Mouse (Mus musculus) retina, embryonic 14.5 days (tissue): ENCODE measurements around the gene Hspb11.

Experiments
- DNase-seq: peaks from one replicate; pipeline ENCODE4 v3.0.0-alpha.2; 2015; ENCODE audit warnings: low spot score

Hspb11 gene

DNA sequence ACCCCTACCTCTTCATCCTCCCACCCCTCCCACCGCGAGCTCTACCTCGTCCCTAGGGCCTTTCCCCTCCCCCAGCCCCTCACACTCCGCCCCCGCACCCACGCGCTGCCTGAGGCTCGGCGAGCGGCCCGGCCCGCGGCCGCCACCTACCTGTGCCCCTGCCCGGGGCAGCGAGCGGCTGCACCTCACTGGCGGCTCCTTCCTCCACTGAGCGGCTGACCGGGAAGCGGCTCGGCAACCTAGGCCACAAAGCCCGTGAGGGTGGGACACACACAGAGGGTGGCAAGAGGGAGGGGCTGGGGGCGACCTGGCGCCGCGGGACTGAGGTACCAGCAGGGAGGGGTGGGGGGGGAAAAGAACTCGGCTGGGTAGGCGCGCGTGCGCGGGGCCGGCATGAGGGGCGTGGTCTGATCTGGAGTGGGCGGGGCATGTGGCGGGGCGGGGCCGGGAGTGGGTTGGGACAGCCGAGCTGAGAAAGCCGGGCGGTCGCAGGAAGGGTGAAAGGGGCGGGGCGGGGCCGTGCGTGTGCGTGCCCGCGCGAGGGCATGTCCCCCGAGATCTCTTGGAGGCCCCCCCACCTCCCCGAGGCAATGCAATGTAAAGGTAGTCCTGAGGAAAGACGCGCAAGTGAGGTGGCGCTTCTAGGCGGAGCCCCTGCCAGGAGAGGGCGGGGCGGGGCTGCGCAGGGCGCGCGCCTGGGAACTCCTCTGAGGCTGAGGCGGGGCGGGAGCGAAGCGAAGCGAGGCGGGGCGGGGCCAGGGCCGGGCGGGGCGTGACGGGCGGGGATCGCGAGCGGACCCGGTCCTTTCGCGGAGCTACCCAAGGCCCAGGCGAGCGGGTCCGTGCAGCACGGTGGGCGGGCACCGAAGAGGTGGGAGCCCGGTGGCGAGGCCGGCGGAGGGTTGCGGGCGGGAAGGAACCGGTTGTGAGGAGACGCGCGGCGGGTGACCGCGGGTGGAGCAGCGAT is at the start of gene Hspb11, which contains the start of gene Lrrc42:
Gene Hspb11, plus strand, starts transcription at position 469 of the 967 bp plus-strand sequence.
Gene Lrrc42, minus strand, starts transcription at position 408 of the 967 bp plus-strand sequence.
- peak; percentile 96 for DNase-seq

- no peak for DNase-seq
Measured at GRCm38 (mm10) chr4:107207016-107207415, 46.4 kb upstream of the Hspb11 start.

DNA sequence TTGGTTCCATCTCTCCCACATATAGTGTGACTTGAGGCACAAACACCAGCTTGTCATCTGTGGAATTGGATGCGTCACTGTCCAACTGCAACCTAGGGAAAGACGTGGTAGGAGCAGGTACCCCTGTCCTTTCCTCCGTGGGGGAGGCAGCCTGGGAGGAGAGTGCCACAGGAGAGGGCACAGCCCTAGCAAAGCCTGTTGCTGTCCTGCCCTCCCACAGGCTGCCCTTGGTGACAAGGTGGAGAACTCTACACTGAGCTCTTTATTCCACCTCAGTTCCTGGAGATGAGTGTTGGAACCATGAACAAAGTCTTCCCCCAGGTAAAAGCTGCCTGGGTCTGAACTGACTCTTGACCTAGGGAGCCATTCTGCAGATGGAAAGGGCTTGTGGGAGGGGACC is 44.5 kb upstream of the Hspb11 start, which contains the start of gene Ldlrad1:
Gene Ldlrad1, plus strand, starts transcription at position 301 of the 400 bp plus-strand sequence.
- no peak for DNase-seq

GRCm38 (mm10) chr4:107210483-107211097 is 42.8 kb upstream of the Hspb11 start:
- DNase-seq: no peak

GRCm38 (mm10) chr4:107211465-107211864 is 41.9 kb upstream of the Hspb11 start:
- no peak for DNase-seq

GRCm38 (mm10) chr4:107211936-107212335 is 41.5 kb upstream of the Hspb11 start:
- DNase-seq: no peak

DNA sequence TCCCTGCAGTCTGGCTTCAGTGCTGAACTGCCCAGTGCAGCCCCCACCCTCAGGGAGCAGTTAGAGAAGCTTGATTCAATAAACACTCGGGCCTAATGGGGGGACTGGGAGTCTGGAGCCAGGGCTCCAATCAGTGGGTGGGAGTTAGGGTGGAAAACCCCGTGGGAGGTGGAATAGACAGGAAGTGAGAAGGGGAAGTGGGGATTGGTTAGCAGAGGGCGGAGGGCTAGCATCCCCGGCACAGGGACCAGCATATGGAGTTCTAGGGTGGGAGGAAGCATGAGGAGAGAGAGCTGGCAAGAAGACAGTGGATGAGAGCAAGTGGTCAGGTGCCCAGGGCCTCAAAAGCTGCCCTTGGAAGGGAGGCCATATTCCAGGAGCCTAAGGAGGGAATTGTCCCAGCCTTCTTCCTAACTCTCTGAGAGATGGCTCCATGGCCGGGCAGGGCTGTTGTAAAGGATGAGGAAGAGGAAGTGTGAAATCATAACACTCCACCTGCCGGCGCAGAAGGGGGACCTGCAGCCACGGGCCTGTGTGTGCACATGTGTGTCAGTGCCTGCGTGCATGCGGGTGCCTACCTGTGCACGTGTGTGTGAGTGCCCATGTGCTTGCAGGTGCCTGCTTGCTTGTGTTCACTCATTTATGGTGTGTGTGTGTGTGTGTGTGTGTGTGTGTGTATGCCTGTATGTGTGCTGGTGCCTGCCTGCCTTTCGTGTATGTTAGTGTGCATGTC is 39.9 kb upstream of the Hspb11 start:
- DNase-seq: no peak

- no peak for DNase-seq
Measured at GRCm38 (mm10) chr4:107217574-107217973, 35.8 kb upstream of the Hspb11 start.

DNA sequence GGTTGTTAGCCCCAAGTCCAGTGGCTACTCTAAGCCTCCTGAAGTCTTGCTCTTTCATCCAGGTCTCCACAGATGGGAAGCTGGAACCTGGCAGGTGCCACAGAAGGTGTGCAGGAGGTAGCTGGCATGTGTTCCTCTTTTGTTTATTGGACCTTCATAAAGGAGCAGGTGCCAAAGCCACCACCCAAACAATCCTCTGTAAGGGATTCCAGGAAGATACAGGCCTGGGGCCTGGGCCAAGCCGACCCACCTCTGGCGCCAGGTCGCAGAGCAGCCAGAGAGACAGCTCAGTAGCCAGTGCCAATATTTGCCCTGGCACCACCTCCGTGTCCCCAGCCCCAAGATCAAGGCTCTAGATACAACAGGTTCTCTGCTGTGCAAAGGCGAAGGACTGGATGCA is 31.9 kb upstream of the Hspb11 start:
- DNase-seq: no peak

DNA sequence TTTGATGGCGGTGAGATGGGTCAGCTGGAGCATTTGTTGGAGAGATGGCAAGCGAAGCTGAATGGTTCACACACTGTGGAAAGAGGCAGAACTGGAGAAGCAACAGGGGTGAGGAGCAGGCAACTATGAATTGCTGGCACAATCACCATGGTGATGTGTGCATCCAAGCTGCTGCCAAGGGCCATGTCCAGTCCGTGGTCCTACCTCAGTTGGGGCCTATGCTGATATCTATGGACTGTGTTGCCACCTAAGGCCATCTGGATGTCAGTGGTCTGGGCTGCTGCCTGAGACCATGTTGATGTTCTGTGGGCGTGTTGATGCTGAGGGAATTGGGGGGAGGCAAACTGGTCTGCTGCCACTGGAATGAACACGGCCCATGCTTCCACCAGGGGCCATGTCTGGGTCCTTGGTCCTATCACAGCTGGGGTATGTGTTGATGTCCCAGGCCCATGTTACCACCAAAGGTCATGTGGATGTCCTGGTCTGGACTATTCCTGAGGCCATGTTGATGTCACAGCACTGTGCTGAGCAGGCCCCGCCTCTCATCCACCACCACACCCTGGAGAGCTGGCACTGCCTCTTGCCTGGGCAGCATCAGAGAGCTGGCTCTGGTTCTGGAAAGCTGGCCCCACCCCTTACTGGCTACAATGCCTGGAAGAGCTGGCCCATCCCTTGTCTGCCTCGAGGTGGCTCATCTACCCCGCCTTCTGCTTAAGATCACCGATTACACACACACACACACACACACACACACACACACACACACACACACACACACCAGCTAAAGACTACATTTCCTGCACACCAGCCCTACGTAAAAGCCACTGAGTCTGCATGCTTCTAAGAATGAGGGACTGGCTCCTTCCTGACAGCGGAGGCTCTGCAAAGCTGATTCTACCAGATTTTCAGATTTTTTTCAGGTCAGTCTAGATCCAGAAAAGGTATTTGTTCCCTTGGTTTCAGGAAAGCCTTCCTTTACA is 29.9 kb upstream of the Hspb11 start:
- no peak for DNase-seq

- DNase-seq: no peak
Measured at GRCm38 (mm10) chr4:107226313-107226712, 27.1 kb upstream of the Hspb11 start.

DNA sequence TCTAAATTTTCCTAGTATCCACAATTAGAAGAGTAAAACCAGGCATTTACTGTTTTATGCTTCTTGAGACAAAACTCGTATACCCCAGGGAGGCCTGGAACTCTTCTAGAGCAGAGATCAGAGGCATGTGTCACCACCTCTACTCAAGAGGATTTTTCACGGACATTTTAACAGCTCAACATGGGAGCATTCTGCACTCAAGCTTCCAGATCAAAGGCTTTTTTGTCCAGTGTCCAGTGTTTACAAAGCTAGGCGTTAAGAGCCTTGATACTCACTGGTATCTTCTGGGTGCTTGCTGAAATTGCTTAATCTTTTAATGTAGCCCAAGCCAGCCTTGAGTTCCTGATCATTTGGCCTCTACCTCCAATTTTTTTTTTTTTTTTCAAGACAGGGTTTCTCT is 21.2 kb upstream of the Hspb11 start:
- DNase-seq: no peak

- no peak for DNase-seq
Measured at GRCm38 (mm10) chr4:107238253-107238652, 15.1 kb upstream of the Hspb11 start.

DNA sequence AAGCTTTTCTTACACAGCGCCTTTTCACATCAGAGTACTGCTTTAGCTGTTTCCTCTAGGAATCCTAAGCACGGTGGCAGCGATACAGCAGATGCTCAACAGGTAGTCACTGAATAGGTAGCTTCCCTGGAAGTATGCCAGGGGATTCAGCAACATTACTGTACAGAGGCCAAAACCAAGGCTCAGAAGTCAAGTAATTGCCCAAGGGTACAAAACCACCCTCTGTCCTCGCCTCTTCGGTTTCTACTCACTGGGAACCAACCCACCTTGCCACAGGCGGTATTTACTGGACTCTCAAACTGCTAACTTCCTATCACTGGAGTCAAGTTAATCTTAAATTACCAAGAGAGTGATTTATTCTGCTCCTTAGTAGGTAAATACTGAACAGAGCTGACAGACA is 13.2 kb upstream of the Hspb11 start:
- no peak for DNase-seq

GRCm38 (mm10) chr4:107243365-107244333 is 9.7 kb upstream of the Hspb11 start:
- no peak for DNase-seq

- DNase-seq: no peak
Measured at GRCm38 (mm10) chr4:107245368-107245767, 8.0 kb upstream of the Hspb11 start.

DNA sequence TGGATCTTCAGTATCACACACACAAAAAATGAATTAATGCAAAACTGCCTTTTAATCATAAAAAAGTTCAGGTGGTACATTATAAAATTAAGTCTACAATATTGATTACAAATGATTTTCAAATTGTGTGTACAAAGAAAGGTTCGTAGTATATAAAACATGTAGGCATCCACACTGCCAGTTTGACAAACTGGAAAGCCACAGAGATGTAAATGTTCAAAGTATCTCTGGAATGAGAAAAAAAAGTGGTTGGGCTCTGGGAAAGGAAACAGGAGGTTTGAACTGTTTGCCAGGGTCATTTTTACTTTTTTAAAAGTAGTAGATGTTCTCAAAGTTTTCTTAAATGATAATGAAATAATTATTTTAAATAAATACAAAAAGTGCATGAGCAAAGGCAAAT is 7.4 kb upstream of the Hspb11 start:
- no peak for DNase-seq

GRCm38 (mm10) chr4:107247110-107247509 is 6.3 kb upstream of the Hspb11 start:
- no peak for DNase-seq

DNA sequence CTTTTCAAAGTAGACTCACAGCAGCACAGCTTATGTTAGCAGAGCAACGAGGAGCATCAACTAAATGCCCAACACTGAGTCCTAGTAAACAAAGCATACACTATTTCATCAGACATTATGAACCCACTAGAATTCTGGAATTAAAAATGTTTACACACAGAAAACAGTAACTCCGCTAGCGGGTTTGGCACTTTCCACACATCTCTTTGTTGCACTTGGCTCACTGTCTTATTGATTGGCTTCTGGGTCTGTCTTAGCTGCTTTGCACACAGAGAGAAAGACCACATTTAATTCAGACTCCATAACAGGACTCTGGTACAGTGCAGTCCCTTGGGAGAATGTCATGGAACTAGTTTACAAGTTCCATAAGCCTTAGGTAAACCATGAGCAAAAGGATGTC is 5.3 kb upstream of the Hspb11 start:
- DNase-seq: no peak

- no peak for DNase-seq
Measured at GRCm38 (mm10) chr4:107249471-107249870, 3.9 kb upstream of the Hspb11 start.
